Mouse (Mus musculus) splenic B cell, adult 2 months (primary cell): ENCODE data around the gene Tmem101.
A peak's percentile ranks its signal among the peaks of the same experiment; 100 is the strongest.

Experiments
- DNase-seq: peaks from one replicate; pipeline ENCODE4 v3.0.0-alpha.2; 2011; ENCODE audit warnings: low read depth, low spot score
- H3K27me3 ChIP-seq: 2 replicates; pipeline ENCODE4 v1.6.1; 2012; ENCODE audit warnings: mild to moderate bottlenecking, low read length, moderate library complexity, mixed read lengths; ENCODE audit not compliant: control insufficient read depth, poor library complexity, insufficient read depth, severe bottlenecking
- H3K36me3 ChIP-seq: 2 replicates; pipeline ENCODE4 v1.6.1; 2012; ENCODE audit warnings: mild to moderate bottlenecking, low read length, moderate library complexity, mixed read lengths; ENCODE audit not compliant: control insufficient read depth, poor library complexity, insufficient read depth, severe bottlenecking

Tmem101 gene

DNA sequence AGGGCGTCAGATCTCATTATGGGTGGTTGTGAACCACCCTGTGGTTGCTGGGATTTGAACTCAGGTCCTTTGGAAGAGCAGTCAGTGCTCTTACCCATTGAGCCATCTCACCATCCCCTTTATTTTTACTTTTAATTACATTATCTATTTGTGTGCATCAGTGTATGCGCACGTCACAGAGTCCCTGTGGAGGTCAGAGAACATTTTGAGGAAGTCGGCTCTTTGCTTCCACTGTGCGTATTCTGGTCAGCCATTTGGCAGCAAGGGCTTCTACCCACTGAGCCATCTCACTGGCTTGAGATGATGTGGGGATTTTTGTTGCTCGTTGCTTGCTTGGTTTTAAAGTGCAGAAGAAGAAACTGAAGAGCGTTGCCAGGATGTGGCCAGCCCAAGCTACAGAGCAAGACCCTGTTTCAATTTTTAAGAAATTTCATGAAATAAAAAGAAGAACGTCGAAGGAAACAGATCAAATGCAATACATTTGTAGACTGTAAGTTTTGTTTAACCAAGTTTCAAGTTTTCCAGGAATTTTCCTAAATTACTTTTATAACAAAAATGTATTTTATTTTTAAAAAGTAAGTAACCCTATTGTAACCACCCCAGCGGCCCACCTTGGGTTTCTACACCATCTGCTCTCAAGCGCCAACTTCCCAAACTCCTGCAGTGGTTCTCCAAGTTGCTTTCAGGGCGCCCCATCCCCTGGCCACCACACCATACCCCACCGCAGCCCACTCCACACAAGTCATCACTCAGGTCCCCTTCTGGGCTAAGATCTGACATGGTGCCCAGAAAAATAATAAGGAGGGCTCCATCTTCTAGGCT lies 18.4 kb downstream of the Tmem101 start:
- Histone ChIP-seq H3K27me3 (peaks cover 3% of the 10 kb centered on the region), H3K36me3 (no peaks in the 10 kb centered on the region)
- peak; percentile 74 for DNase-seq

DNA sequence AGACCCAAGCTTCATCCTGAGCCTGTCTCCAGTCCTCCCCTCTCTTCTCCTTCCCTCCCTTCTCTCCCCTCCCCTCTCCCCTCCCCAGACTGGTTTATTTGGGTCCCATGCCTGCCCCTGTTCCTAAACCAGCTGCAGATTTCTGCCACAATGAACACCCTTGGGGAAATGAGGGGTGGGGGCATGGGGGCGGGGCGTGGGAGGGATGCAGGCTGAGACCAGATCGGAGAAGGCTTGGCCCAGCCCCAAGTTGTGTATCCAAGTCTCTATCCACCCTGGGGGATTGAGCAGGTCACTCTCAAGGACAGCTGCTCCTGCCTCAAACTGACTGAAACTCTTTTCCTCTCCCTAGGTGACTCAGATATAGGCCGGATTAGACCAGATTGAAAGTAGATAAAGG lies 21.7 kb downstream of the Tmem101 start:
- no peaks in the 10 kb centered on the region for H3K36me3 ChIP-seq
- no peaks in the 10 kb centered on the region for H3K27me3 ChIP-seq
- no peak for DNase-seq

DNA sequence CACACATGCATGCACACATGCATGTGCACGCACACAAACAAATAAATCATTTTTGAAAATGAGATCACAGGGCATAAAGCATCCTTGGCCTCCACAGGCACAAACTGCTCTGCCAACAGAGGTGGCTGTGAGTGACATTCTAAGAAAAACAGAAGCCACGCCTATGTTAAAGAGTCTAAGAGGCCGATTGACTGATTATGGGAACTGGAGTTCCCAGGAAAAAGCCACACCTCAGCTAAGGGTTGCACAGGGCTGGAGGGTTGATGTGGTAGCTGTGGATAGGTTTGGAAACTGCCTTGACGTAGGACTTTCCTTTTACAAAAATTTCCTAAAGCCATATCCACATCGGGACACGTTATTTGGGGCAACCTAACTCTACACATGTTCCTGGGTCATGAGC lies 38.8 kb downstream of the Tmem101 start:
- no peak for DNase-seq
- Histone ChIP-seq H3K27me3 (no peaks in the 10 kb centered on the region), H3K36me3 (no peaks in the 10 kb centered on the region)

DNA sequence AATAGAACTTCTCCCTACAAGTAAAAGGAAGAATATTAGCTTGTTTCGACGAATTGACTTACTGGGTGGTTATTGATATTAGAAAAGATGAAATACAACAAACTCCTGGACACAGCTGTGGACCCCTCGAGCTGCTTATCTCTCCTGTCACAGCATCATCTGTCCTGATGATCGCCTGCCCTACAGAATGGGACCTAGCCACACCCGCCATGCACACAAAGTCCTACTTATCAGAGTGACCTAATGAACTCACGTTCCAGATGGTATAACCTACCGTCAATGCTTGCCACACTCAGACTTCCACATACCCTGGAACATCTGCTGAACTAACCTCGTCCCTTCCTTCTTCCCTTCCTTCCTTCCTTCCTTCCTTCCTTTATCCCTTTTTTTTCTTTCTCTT lies 40.0 kb downstream of the Tmem101 start:
- Histone ChIP-seq H3K36me3 (no peaks in the 10 kb centered on the region), H3K27me3 (no peaks in the 10 kb centered on the region)
- no peak for DNase-seq

GRCm38 (mm10) chr11:102111576-102111975 lies 44.6 kb downstream of the Tmem101 start:
- Histone ChIP-seq H3K36me3 (no peaks in the 10 kb centered on the region), H3K27me3 (no peaks in the 10 kb centered on the region)
- no peak for DNase-seq

- DNase-seq: no peak
- Histone ChIP-seq H3K36me3 (no peaks in the 10 kb centered on the region), H3K27me3 (no peaks in the 10 kb centered on the region)
These were observed 48.5 kb downstream of the Tmem101 start, which contains the start of gene Pyy for GRCm38 (mm10) chr11:102107732-102108131. TSS of gene Pyy (minus strand) at chr11:102107832.

GRCm38 (mm10) chr11:102106911-102107310 lies 49.3 kb downstream of the Tmem101 start:
- Histone ChIP-seq H3K36me3 (no peaks in the 10 kb centered on the region), H3K27me3 (no peaks in the 10 kb centered on the region)
- no peak for DNase-seq
